Mouse (Mus musculus) liver, embryonic 11.5 days (tissue): Measurements from ENCODE around the gene Nrg4. TPM values are rescaled to one million over a fixed set of nuclear protein-coding genes. Genes with fewer than 3 reads are reported as not detected.

ENCODE experiments used
- ATAC-seq: fragments of 200-750 bp; cut with Nextera tagmentation; replicated peaks from 2 replicates; pipeline ENCODE4 v1.8.0; 2017; ENCODE audit warnings: moderate number of reproducible peaks, mild to moderate bottlenecking, moderate TSS enrichment, moderate library complexity; ENCODE audit not compliant: low FRiP score
- DNase-seq: peaks from one replicate; pipeline ENCODE4 v3.0.0-alpha.2; 2017; ENCODE audit warnings: low spot score
- H3K27ac ChIP-seq: fragments of 300-500 bp; sonication (generic); 2 replicates; pipeline ENCODE4 v1.5.1; 2014; ENCODE audit warnings: mild to moderate bottlenecking, low read depth, low read length, control low read depth
- H3K27me3 ChIP-seq: fragments of 300-500 bp; sonication (generic); replicated peaks from 2 replicates; pipeline ENCODE4 v1.6.1; 2014; ENCODE audit warnings: low read length, mixed read lengths; ENCODE audit not compliant: control insufficient read depth, insufficient read depth
- H3K36me3 ChIP-seq: fragments of 300-500 bp; sonication (generic); 2 replicates; pipeline ENCODE4 v1.6.1; 2014; ENCODE audit warnings: mild to moderate bottlenecking, low read length, moderate library complexity, mixed read lengths; ENCODE audit not compliant: control insufficient read depth, insufficient read depth
- H3K4me1 ChIP-seq: fragments of 300-500 bp; sonication (generic); replicated peaks from 2 replicates; pipeline ENCODE4 v1.6.1; 2014; ENCODE audit warnings: low read length, mixed read lengths; ENCODE audit not compliant: control insufficient read depth, insufficient read depth
- H3K4me2 ChIP-seq: fragments of 300-500 bp; sonication (generic); 2 replicates; pipeline ENCODE4 v1.6.1; 2014; ENCODE audit warnings: mild to moderate bottlenecking, control low read depth, moderate library complexity
- H3K4me3 ChIP-seq: fragments of 300-500 bp; sonication (generic); 2 replicates; pipeline ENCODE4 v1.5.1; 2014; ENCODE audit warnings: low read depth, low read length, control low read depth
- H3K9ac ChIP-seq: fragments of 300-500 bp; sonication (generic); 2 replicates; pipeline ENCODE4 v1.6.1; 2014; ENCODE audit warnings: low read depth, low read length, control low read depth
- H3K9me3 ChIP-seq: fragments of 300-500 bp; sonication (generic); 2 replicates; pipeline ENCODE4 v1.6.1; 2016; ENCODE audit warnings: low read length, inconsistent platforms, mixed read lengths; ENCODE audit not compliant: control insufficient read depth
- WGBS: fragments of 180-500 bp; shearing (Covaris S2); extraction: QIAGEN DNeasy Blood & Tissue Kit; methylation state at CpG from one replicate; pipeline ENCODE4 v1.1.7; 2014; 5-methylcytosine and 5-hydroxymethylcytosine counted together
- polyA plus RNA-seq: library from polyadenylated mRNA; unstranded; fragments of >200 nt; fragmentation: Nextera tagmentation; extraction: Ambion mirVana; gene quantifications from 2 replicates; pipeline ENCODE4 v1.2.1, GENCODE M21; 2014

Nrg4 gene
- polyA plus RNA-seq, 1 experiment from 2014 or later: 1.1 TPM

- H3K4me3 ChIP-seq: no peak overlapping the region
Observed at GRCm38 (mm10) chr9:55228149-55228548, 98.5 kb downstream of the Nrg4 start.

GRCm38 (mm10) chr9:55226251-55226650 lies 100.4 kb downstream of the Nrg4 start:
- H3K9me3 ChIP-seq: no peaks in the 10 kb centered on the region
- H3K4me2 ChIP-seq: no peak overlapping the region
- ATAC-seq (no peak), DNase-seq (no peak)
- no peak overlapping the region for H3K27ac ChIP-seq
- H3K27me3 ChIP-seq: no peaks in the 10 kb centered on the region
- H3K9ac ChIP-seq: no peak overlapping the region
- no peaks in the 10 kb centered on the region; the same call in 1 of the 2 replicates for H3K4me1 ChIP-seq
- 90% methylated on average over 3 of the region's 3 CpGs for WGBS
- no peak overlapping the region for H3K4me3 ChIP-seq
- peaks cover 22% of the 10 kb centered on the region for H3K36me3 ChIP-seq

More at GRCm38 (mm10) chr9:55228149-55228548, 98.5 kb downstream of the Nrg4 start:
- ATAC-seq (no peak), DNase-seq (no peak)
- Histone ChIP-seq H3K27me3 (no peaks in the 10 kb centered on the region), H3K9me3 (no peaks in the 10 kb centered on the region), H3K9ac (no peak overlapping the region), H3K27ac (no peak overlapping the region), H3K36me3 (peaks cover 13% of the 10 kb centered on the region), H3K4me1 (no peaks in the 10 kb centered on the region; the same call in 1 of the 2 replicates), H3K4me2 (no peak overlapping the region)
- WGBS: 92% methylated on average over 4 of the region's 4 CpGs

GRCm38 (mm10) chr9:55225165-55225737 lies 101.4 kb downstream of the Nrg4 start:
- peaks cover 23% of the 10 kb centered on the region for H3K36me3 ChIP-seq
- H3K4me1 ChIP-seq: no peaks in the 10 kb centered on the region; the same call in 1 of the 2 replicates
- no peaks in the 10 kb centered on the region for H3K9me3 ChIP-seq
- H3K9ac ChIP-seq: no peak overlapping the region
- no peak overlapping the region for H3K4me2 ChIP-seq
- no peak for DNase-seq
- no peaks in the 10 kb centered on the region for H3K27me3 ChIP-seq
- H3K4me3 ChIP-seq: no peak overlapping the region
- ATAC-seq: no peak
- WGBS: 85% methylated on average over 7 of the region's 7 CpGs
- H3K27ac ChIP-seq: no peak overlapping the region

- Histone ChIP-seq H3K27me3 (no peaks in the 10 kb centered on the region), H3K4me1 (no peaks in the 10 kb centered on the region), H3K27ac (no peak overlapping the region), H3K4me3 (no peak overlapping the region), H3K9ac (no peak overlapping the region), H3K36me3 (peaks cover 48% of the 10 kb centered on the region), H3K4me2 (no peak overlapping the region), H3K9me3 (no peaks in the 10 kb centered on the region)
- 90% methylated on average over 3 of the region's 3 CpGs for WGBS
- ATAC-seq (no peak), DNase-seq (no peak)
Observed at GRCm38 (mm10) chr9:55217381-55217780, 109.3 kb downstream of the Nrg4 start.

- WGBS: 83% methylated on average over 2 of the region's 2 CpGs
- no peaks in the 10 kb centered on the region for H3K27me3 ChIP-seq
- H3K4me3 ChIP-seq: no peak overlapping the region
- no peak overlapping the region for H3K4me2 ChIP-seq
- no peaks in the 10 kb centered on the region for H3K9me3 ChIP-seq
- H3K9ac ChIP-seq: no peak overlapping the region
- DNase-seq: no peak
- no peak for ATAC-seq
- peaks cover 44% of the 10 kb centered on the region for H3K36me3 ChIP-seq
- peaks cover 3% of the 10 kb centered on the region for H3K4me1 ChIP-seq
- no peak overlapping the region for H3K27ac ChIP-seq
Observed at GRCm38 (mm10) chr9:55216078-55216477, 110.6 kb downstream of the Nrg4 start.

- DNase-seq (no peak), ATAC-seq (no peak)
- H3K9me3 ChIP-seq: no peaks in the 10 kb centered on the region
- H3K4me2 ChIP-seq: no peak overlapping the region
- H3K27me3 ChIP-seq: no peaks in the 10 kb centered on the region
- H3K4me1 ChIP-seq: peaks cover 5% of the 10 kb centered on the region
- peaks cover 44% of the 10 kb centered on the region for H3K36me3 ChIP-seq
- H3K9ac ChIP-seq: no peak overlapping the region
- no peak overlapping the region for H3K4me3 ChIP-seq
- H3K27ac ChIP-seq: no peak overlapping the region
- 85% methylated on average over 3 of the region's 3 CpGs for WGBS
Observed at GRCm38 (mm10) chr9:55215648-55216047, 111.0 kb downstream of the Nrg4 start.

GRCm38 (mm10) chr9:55215056-55215455 lies 111.6 kb downstream of the Nrg4 start:
- no peak overlapping the region for H3K4me3 ChIP-seq
- 86% methylated on average over 3 of the region's 3 CpGs for WGBS
- DNase-seq: no peak
- no peak overlapping the region for H3K4me2 ChIP-seq
- peaks cover 42% of the 10 kb centered on the region for H3K36me3 ChIP-seq
- no peak for ATAC-seq
- no peaks in the 10 kb centered on the region for H3K27me3 ChIP-seq
- H3K9me3 ChIP-seq: no peaks in the 10 kb centered on the region
- H3K27ac ChIP-seq: no peak overlapping the region
- no peak overlapping the region for H3K9ac ChIP-seq
- peaks cover 5% of the 10 kb centered on the region for H3K4me1 ChIP-seq

GRCm38 (mm10) chr9:55213396-55213795 lies 113.2 kb downstream of the Nrg4 start:
- H3K27ac ChIP-seq: no peak overlapping the region
- peaks cover 33% of the 10 kb centered on the region for H3K36me3 ChIP-seq
- H3K9ac ChIP-seq: no peak overlapping the region
- H3K4me3 ChIP-seq: no peak overlapping the region
- H3K27me3 ChIP-seq: no peaks in the 10 kb centered on the region
- no peak overlapping the region for H3K4me2 ChIP-seq
- no peak for ATAC-seq
- WGBS: 93% methylated on average over 1 of the region's 1 CpGs
- no peaks in the 10 kb centered on the region for H3K9me3 ChIP-seq
- H3K4me1 ChIP-seq: peaks cover 10% of the 10 kb centered on the region
- DNase-seq: no peak

GRCm38 (mm10) chr9:55211611-55212010 lies 115.0 kb downstream of the Nrg4 start:
- DNase-seq (no peak), ATAC-seq (no peak)
- Histone ChIP-seq H3K9ac (no peak overlapping the region), H3K4me1 (peaks cover 10% of the 10 kb centered on the region), H3K27ac (no peak overlapping the region), H3K27me3 (no peaks in the 10 kb centered on the region), H3K9me3 (no peaks in the 10 kb centered on the region), H3K4me2 (no peak overlapping the region), H3K4me3 (no peak overlapping the region), H3K36me3 (peaks cover 22% of the 10 kb centered on the region; the same call in 1 of the 2 replicates)
- 67% methylated on average over 4 of the region's 4 CpGs for WGBS
